Mouse (Mus musculus): ENCODE measurements around the gene Clmp.

GRCm38 (mm10) chr9:40793581-40793980 is 107.8 kb downstream of the Clmp start:
- TF ChIP-seq CTCF (IDR thresholded peaks at IDR 0.05; ENCODE audit: control insufficient read depth, insufficient read depth, low read length) (no peak), POLR2A (IDR thresholded peaks at IDR 0.05; ENCODE audit: borderline replicate concordance, control insufficient read depth, low read depth, low read length) (no peak)
